Mouse (Mus musculus) CH12.LX (cell line): Measurements from ENCODE around the gene Zbtb1. TPM values are rescaled to one million over a fixed set of nuclear protein-coding genes. Genes with fewer than 3 reads are reported as not detected.

Experiments used
- DNase-seq: peaks from one replicate; pipeline ENCODE4 v3.0.0-alpha.2; 2013; ENCODE audit errors: extremely low read depth
- H3K27ac ChIP-seq: 2 replicates; pipeline ENCODE4 v1.5.1; 2012; ENCODE audit warnings: low read depth, mild to moderate bottlenecking, control low read depth, moderate library complexity; ENCODE audit not compliant: insufficient read depth
- H3K27me3 ChIP-seq: replicated peaks from 2 replicates; pipeline ENCODE3; 2012; ENCODE audit warnings: inconsistent platforms
- H3K36me3 ChIP-seq, 2 experiments: replicated peaks in 1 of 2; 2 replicates each; pipeline versions ENCODE3 to v1.6.1; 2012; ENCODE audit warnings: inconsistent platforms in 1 of 2, low read length in 1 of 2, mild to moderate bottlenecking in 1 of 2, mixed read lengths in 1 of 2, moderate library complexity in 1 of 2; ENCODE audit not compliant: control insufficient read depth in 1 of 2, insufficient read depth in 1 of 2
- H3K4me1 ChIP-seq, 2 experiments: 2 replicates each; pipeline ENCODE4 v1.6.1; 2012; ENCODE audit warnings: inconsistent platforms in 1 of 2, moderate library complexity in 1 of 2; ENCODE audit not compliant: insufficient read depth in 2 of 2, control insufficient read depth in 1 of 2
- H3K4me2 ChIP-seq: 2 replicates; pipeline ENCODE4 v1.6.1; 2012; ENCODE audit warnings: low read depth, mild to moderate bottlenecking, control low read depth; ENCODE audit not compliant: poor library complexity, insufficient read depth, severe bottlenecking
- H3K4me3 ChIP-seq, 3 experiments: fragments of 150-350 bp in 1 of 3; sonication (generic) in 1 of 3; replicated peaks in 1 of 3; 2 replicates each; pipeline versions ENCODE3 to v1.5.1; 2011 to 2012; ENCODE audit warnings: low read depth in 2 of 3, low read length in 2 of 3, mild to moderate bottlenecking in 2 of 3, moderate library complexity in 2 of 3, control low read depth in 1 of 3, improper control_type of control experiment in 1 of 3, inconsistent platforms in 1 of 3, mixed read lengths in 1 of 3; ENCODE audit not compliant: poor library complexity in 1 of 3
- H3K79me2 ChIP-seq: replicated peaks from 2 replicates; pipeline ENCODE4 v1.6.1; 2012; ENCODE audit warnings: mild to moderate bottlenecking, moderate library complexity; ENCODE audit not compliant: control insufficient read depth, poor library complexity, insufficient read depth, severe bottlenecking; ENCODE audit errors: extremely low read depth
- H3K9ac ChIP-seq: 2 replicates; pipeline ENCODE4 v1.6.1; 2012; ENCODE audit warnings: low read depth, mild to moderate bottlenecking, control low read depth, moderate library complexity; ENCODE audit not compliant: insufficient read depth
- H3K9me3 ChIP-seq: replicated peaks from 2 replicates; pipeline ENCODE3; 2012; ENCODE audit warnings: low read length, inconsistent platforms, mixed read lengths
- CHD1 ChIP-seq: IDR thresholded peaks from 2 replicates; pipeline ENCODE4 v1.6.1; 2012; ENCODE audit warnings: low read depth, low read length, improper control_type of control experiment, inconsistent platforms
- CHD2 ChIP-seq: IDR thresholded peaks from 2 replicates; pipeline ENCODE4 v1.6.1; 2011; ENCODE audit warnings: low read length, improper control_type of control experiment
- E2F4 ChIP-seq: IDR thresholded peaks from 2 replicates; pipeline ENCODE4 v1.6.1; 2011; ENCODE audit warnings: low read depth, low read length, improper control_type of control experiment; ENCODE audit not compliant: insufficient replicate concordance
- ETS1 ChIP-seq: conservative IDR thresholded peaks from 2 replicates; pipeline ENCODE4 v1.6.1; 2012; ENCODE audit warnings: low read depth, mild to moderate bottlenecking, inconsistent platforms, low read length, improper control_type of control experiment, moderate library complexity
- GABPA ChIP-seq: IDR thresholded peaks from 2 replicates; pipeline ENCODE4 v1.6.1; 2012; ENCODE audit warnings: low read depth, low read length, improper control_type of control experiment, inconsistent platforms; ENCODE audit not compliant: insufficient replicate concordance
- IRF4 ChIP-seq: IDR thresholded peaks from 2 replicates; pipeline ENCODE4 v1.6.1; 2014; ENCODE audit warnings: low read depth, mild to moderate bottlenecking, inconsistent platforms, low read length, improper control_type of control experiment
- JUN ChIP-seq: IDR thresholded peaks from 2 replicates; pipeline ENCODE4 v1.6.1; 2011; ENCODE audit warnings: low read depth, mild to moderate bottlenecking, low read length, improper control_type of control experiment, moderate library complexity; ENCODE audit not compliant: insufficient read depth
- JUND ChIP-seq: conservative IDR thresholded peaks from 2 replicates; pipeline ENCODE4 v1.6.1; 2011; ENCODE audit warnings: low read depth, low read length, improper control_type of control experiment
- MAFK ChIP-seq: IDR thresholded peaks from 2 replicates; pipeline ENCODE4 v1.6.1; 2011; ENCODE audit warnings: low read length, improper control_type of control experiment; ENCODE audit not compliant: insufficient replicate concordance
- MAX ChIP-seq: IDR thresholded peaks from 2 replicates; pipeline ENCODE4 v1.6.1; 2011; ENCODE audit warnings: low read length, improper control_type of control experiment
- MAZ ChIP-seq: IDR thresholded peaks from 2 replicates; pipeline ENCODE4 v1.6.1; 2012; ENCODE audit warnings: low read depth, mild to moderate bottlenecking, inconsistent platforms, low read length, improper control_type of control experiment, moderate library complexity
- MEF2A ChIP-seq: IDR thresholded peaks from 2 replicates; pipeline ENCODE4 v1.6.1; 2014; ENCODE audit warnings: low read depth, mild to moderate bottlenecking, inconsistent platforms, low read length, improper control_type of control experiment, borderline replicate concordance
- MXI1 ChIP-seq: IDR thresholded peaks from 2 replicates; pipeline ENCODE4 v1.6.1; 2011; ENCODE audit warnings: mild to moderate bottlenecking, low read depth, low read length, improper control_type of control experiment
- MYC ChIP-seq: IDR thresholded peaks from 2 replicates; pipeline ENCODE4 v1.6.1; 2011; ENCODE audit warnings: low read depth, mild to moderate bottlenecking, improper control_type of control experiment, low read length
- NRF1 ChIP-seq: IDR thresholded peaks from 2 replicates; pipeline ENCODE4 v1.6.1; 2014; ENCODE audit warnings: low read depth, mild to moderate bottlenecking, inconsistent platforms, low read length, improper control_type of control experiment, moderate library complexity
- PAX5 ChIP-seq: IDR thresholded peaks from 2 replicates; pipeline ENCODE4 v1.6.1; 2012; ENCODE audit warnings: low read length, inconsistent platforms, mixed read lengths
- POLR2A ChIP-seq: IDR thresholded peaks from 2 replicates; pipeline ENCODE4 v1.6.1; 2011; ENCODE audit warnings: low read depth, mild to moderate bottlenecking, improper control_type of control experiment, low read length
- RAD21 ChIP-seq: IDR thresholded peaks from 2 replicates; pipeline ENCODE4 v1.6.1; 2011; ENCODE audit warnings: low read depth, mild to moderate bottlenecking, low read length, improper control_type of control experiment, moderate library complexity
- RCOR1 ChIP-seq: conservative IDR thresholded peaks from 2 replicates; pipeline ENCODE4 v1.6.1; 2012; ENCODE audit warnings: low read depth, mild to moderate bottlenecking, inconsistent platforms, low read length, improper control_type of control experiment
- SIN3A ChIP-seq: IDR thresholded peaks from 2 replicates; pipeline ENCODE4 v1.6.1; 2012; ENCODE audit warnings: low read length, improper control_type of control experiment, inconsistent platforms
- SMC3 ChIP-seq: IDR thresholded peaks from 2 replicates; pipeline ENCODE4 v1.6.1; 2011; ENCODE audit warnings: low read depth, low read length, improper control_type of control experiment
- TCF12 ChIP-seq: IDR thresholded peaks from 2 replicates; pipeline ENCODE4 v1.6.1; 2014; ENCODE audit warnings: low read depth, mild to moderate bottlenecking, inconsistent platforms, low read length, improper control_type of control experiment
- UBTF ChIP-seq: IDR thresholded peaks from 2 replicates; pipeline ENCODE4 v1.6.1; 2012; ENCODE audit warnings: low read depth, mild to moderate bottlenecking, inconsistent platforms, low read length, improper control_type of control experiment, moderate library complexity
- USF1 ChIP-seq: IDR thresholded peaks from 2 replicates; pipeline ENCODE4 v1.6.1; 2014; ENCODE audit warnings: low read depth, mild to moderate bottlenecking, inconsistent platforms, low read length, improper control_type of control experiment
- USF2 ChIP-seq: conservative IDR thresholded peaks from 2 replicates; pipeline ENCODE4 v1.6.1; 2011; ENCODE audit warnings: low read depth, low read length, improper control_type of control experiment
- ZNF384 ChIP-seq: IDR thresholded peaks from 2 replicates; pipeline ENCODE4 v1.6.1; 2012; ENCODE audit warnings: low read depth, low read length, improper control_type of control experiment, inconsistent platforms
- dilution Hi-C: fragments of 300-500 bp; cut with MboI; formaldehyde crosslinking; loops from 2 replicates; pipeline ENCODE4 v1.14.3; 2020; ENCODE audit warnings: low sequenced_read_pairs; ENCODE audit not compliant: extremely low pct_unique_long_range_greater_than_20kb, extremely low pct_ligation_motif_present
- in situ Hi-C: fragments of 300-500 bp; cut with MboI; formaldehyde crosslinking; loops from 3 replicates; pipeline ENCODE4 v1.14.3; 2019; ENCODE audit warnings: low sequenced_read_pairs, low pct_ligation_motif_present, low pct_unique_long_range_greater_than_20kb, mixed read lengths
- polyA plus RNA-seq: library from polyadenylated mRNA; unstranded; fragments of >175 nt; gene quantifications from 2 replicates; pipeline ENCODE4 v1.2.1, GENCODE M21; 2012; ENCODE audit warnings: low read depth; ENCODE audit not compliant: insufficient read length
- total RNA-seq, 2 experiments: library from RNA; depleted of rRNA; stranded (reverse); fragments of 300-350 nt in 1 of 2; fragments of >200 nt in 1 of 2; gene quantifications; 2 replicates each; pipeline ENCODE4 v1.2.3; 2012 to 2014

Zbtb1 gene
- total and polyA plus RNA-seq, 3 experiments = 6.4 to 22.0 (median 17.1) TPM

DNA sequence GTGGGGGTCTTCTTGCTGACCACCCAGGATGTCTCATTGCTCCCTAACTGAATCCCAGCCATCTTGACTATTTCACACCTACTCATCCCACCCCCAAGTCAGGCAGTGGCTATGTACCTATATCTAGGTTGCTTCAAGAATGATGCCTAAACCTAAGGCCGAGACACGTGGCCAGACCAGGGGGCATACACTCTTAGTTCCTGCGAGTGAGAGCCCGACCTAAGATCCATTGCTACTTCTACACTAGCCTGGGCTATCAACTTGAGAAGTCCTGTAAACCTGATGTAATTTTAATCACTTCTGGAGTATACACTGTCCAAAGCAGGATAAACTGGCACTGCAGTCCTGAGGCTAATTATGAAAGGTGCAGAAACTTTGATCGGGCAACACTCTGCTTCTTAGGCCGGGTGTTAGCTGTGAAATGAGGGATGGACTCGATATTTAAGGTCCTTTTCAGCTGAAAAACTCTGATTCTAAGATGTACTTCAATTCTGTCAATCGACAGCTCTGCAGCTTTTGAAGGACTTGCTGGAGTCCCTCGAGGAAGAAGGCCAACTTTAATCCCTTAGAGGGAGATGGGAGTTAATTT, 1.8 kb upstream of the Zbtb1 start:
- peak overlapping the region; percentile 88 for H3K4me2 ChIP-seq
- peak overlapping the region; percentile 75 to 99 (median 76) for H3K4me3 ChIP-seq
- peaks cover 0 to 10% of the 10 kb centered on the region in 2 experiments for H3K36me3 ChIP-seq
- in situ Hi-C loops = loop anchor here (10.0 kb wide), 1 partner anchor 227 kb away; no protein-coding TSS in a partner anchor
- H3K4me1 ChIP-seq = peaks cover 0 to 47% of the 10 kb centered on the region in 2 experiments; a peak in 3 of 4 replicates
- H3K27me3 ChIP-seq = no peaks in the 10 kb centered on the region
- DNase-seq = no peak
- dilution Hi-C loops = no loop called here
- peaks cover 77% of the 10 kb centered on the region for H3K79me2 ChIP-seq
- H3K9ac ChIP-seq = peak overlapping the region; percentile 96
- no peaks in the 10 kb centered on the region for H3K9me3 ChIP-seq
- no peak for TF ChIP-seq ZNF384
- TF ChIP-seq SIN3A = peak; percentile 19; the same call in 1 of the 2 replicates
- no peak for TF ChIP-seq UBTF
- no peak for TF ChIP-seq MAZ
- no peak for TF ChIP-seq SMC3
- TF ChIP-seq JUN = no peak
- peak; percentile 80 for TF ChIP-seq MYC
- TF ChIP-seq MXI1 = peak; percentile 61
- no peak for TF ChIP-seq JUND
- no peak for TF ChIP-seq USF1
- TF ChIP-seq RAD21 = no peak
- TF ChIP-seq MAX = peak; percentile 89
- peak; percentile 2; the same call in 1 of the 2 replicates for TF ChIP-seq CHD1
- no peak for TF ChIP-seq ETS1
- TF ChIP-seq POLR2A = peak; percentile 29; the same call in 1 of the 2 replicates
- no peak for TF ChIP-seq TCF12
- no peak for TF ChIP-seq IRF4
- TF ChIP-seq USF2 = peak; percentile 30
- H3K27ac ChIP-seq = peak overlapping the region; percentile 55

- Histone ChIP-seq H3K4me2 (peak overlapping the region; percentile 88), H3K79me2 (peaks cover 73% of the 10 kb centered on the region), H3K4me1 (peaks cover 0 to 47% of the 10 kb centered on the region in 2 experiments; a peak in 2 of 4 replicates)
Observed at GRCm38 (mm10) chr12:76368790-76369205, 1.3 kb upstream of the Zbtb1 start.

More at GRCm38 (mm10) chr12:76368790-76369205, 1.3 kb upstream of the Zbtb1 start:
- dilution Hi-C loops = no loop called here
- H3K9ac ChIP-seq = peak overlapping the region; percentile 96
- no peaks in the 10 kb centered on the region for H3K9me3 ChIP-seq
- peak overlapping the region; percentile 98 for H3K27ac ChIP-seq
- in situ Hi-C loops = loop anchor here (10.0 kb wide), 1 partner anchor 226 kb away; no protein-coding TSS in a partner anchor
- TF ChIP-seq NRF1 (0 out of 2 replicates have a peak, but pooled peaks have one; percentile 12), TCF12 (no peak), E2F4 (no peak), GABPA (no peak), SMC3 (no peak), RCOR1 (no peak), MAZ (0 out of 2 replicates have a peak, but pooled peaks have one; percentile 34), SIN3A (peak; percentile 77; the same call in 1 of the 2 replicates), CHD2 (peak; percentile 75), MXI1 (no peak; the same call in 1 of the 2 replicates), MAFK (no peak), MAX (no peak), PAX5 (no peak), ETS1 (0 out of 2 replicates have a peak, but pooled peaks have one; percentile 7), MEF2A (no peak)
- TF ChIP-seq, all 38 proteins: peak for 5
- DNase-seq = no peak
- Histone ChIP-seq H3K4me3 (peak overlapping the region; percentile 75 to 99 (median 76)), H3K36me3 (peaks cover 0 to 10% of the 10 kb centered on the region in 2 experiments), H3K27me3 (no peaks in the 10 kb centered on the region)
